Mouse (Mus musculus) C2C12 (cell line): ENCODE data around the gene Pmfbp1. TPM values are rescaled to one million over a fixed set of nuclear protein-coding genes. Genes with fewer than 3 reads are reported as not detected.
A peak's percentile ranks its signal among the peaks of the same experiment; 100 is the strongest.

ENCODE experiments used
- H3K27me3 ChIP-seq: one replicate; pipeline ENCODE4 v1.6.1; 2011; ENCODE audit not compliant: control insufficient read depth, insufficient read depth, insufficient read length
- H3K36me3 ChIP-seq: one replicate; pipeline ENCODE4 v1.6.1; 2011; ENCODE audit not compliant: control insufficient read depth, insufficient read depth
- H3K4me3 ChIP-seq: one replicate; pipeline ENCODE4 v1.5.1; 2011; ENCODE audit warnings: mild to moderate bottlenecking, control low read depth; ENCODE audit not compliant: poor library complexity, insufficient read depth, severe bottlenecking
- H3K79me2 ChIP-seq: one replicate; pipeline ENCODE4 v1.6.1; 2011; ENCODE audit not compliant: control insufficient read depth, insufficient read depth
- H3K79me3 ChIP-seq: one replicate; pipeline ENCODE4 v1.6.1; 2011; ENCODE audit warnings: low read depth, control low read depth
- H3ac ChIP-seq: one replicate; pipeline ENCODE3; 2011; ENCODE audit warnings: low read depth; ENCODE audit not compliant: control insufficient read depth, insufficient read length
- CEBPB ChIP-seq: IDR thresholded peaks from one replicate; pipeline ENCODE4 v1.6.1; 2011; ENCODE audit warnings: low read depth, mild to moderate bottlenecking, control low read depth, moderate library complexity
- CTCF ChIP-seq: IDR thresholded peaks from one replicate; pipeline ENCODE4 v1.5.1; 2011; ENCODE audit not compliant: control insufficient read depth, insufficient read depth, insufficient read length
- FOSL1 ChIP-seq: IDR thresholded peaks from one replicate; pipeline ENCODE4 v1.8.0; 2011; ENCODE audit warnings: mild to moderate bottlenecking, low read length; ENCODE audit not compliant: poor library complexity, insufficient read depth, severe bottlenecking
- MAX ChIP-seq: IDR thresholded peaks from one replicate; pipeline ENCODE4 v1.6.1; 2011; ENCODE audit warnings: mild to moderate bottlenecking, control low read depth
- MYOD1 ChIP-seq: IDR thresholded peaks from one replicate; pipeline ENCODE4 v1.6.1; 2011; ENCODE audit warnings: low read depth; ENCODE audit not compliant: control insufficient read depth, insufficient read length
- MYOG ChIP-seq: IDR thresholded peaks from one replicate; pipeline ENCODE4 v1.6.1; 2011; ENCODE audit not compliant: control insufficient read depth, insufficient read length; ENCODE audit errors: extremely low read depth
- USF1 ChIP-seq: IDR thresholded peaks from one replicate; pipeline ENCODE4 v1.6.1; 2011; ENCODE audit warnings: low read depth, mild to moderate bottlenecking, control low read depth, moderate library complexity
- polyA plus RNA-seq: library from polyadenylated mRNA; unstranded; fragments of >200 nt; fragmentation: generic; extraction: Trizol; gene quantifications from one replicate; pipeline ENCODE4 v1.2.1, GENCODE M21; 2012; ENCODE audit warnings: missing spikeins

Pmfbp1 gene
- polyA plus RNA-seq, 1 experiment, result not detected

DNA sequence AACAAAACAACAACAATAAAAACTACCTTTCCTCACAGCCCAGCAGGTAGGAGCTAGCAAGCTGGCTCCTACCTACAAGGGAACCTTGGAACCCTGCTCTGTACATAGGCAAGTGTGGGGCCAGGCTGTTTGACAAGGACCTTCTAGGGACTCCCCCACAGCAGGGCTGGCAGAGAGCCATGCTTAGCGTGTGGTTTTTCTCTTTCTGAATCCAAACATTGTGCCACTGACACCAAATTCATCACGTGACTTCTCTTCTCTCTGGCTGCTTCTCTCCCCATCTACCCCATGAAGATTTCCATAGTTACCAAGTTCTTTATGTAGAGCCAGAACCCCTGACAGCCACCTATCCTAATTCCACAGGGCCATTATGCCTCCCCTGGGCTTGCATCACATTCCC, 30.8 kb upstream of the Pmfbp1 start:
- TF ChIP-seq MYOD1 (no peak), CTCF (no peak), FOSL1 (no peak), MAX (no peak), MYOG (no peak), USF1 (peak; percentile 38)
- Histone ChIP-seq H3K79me2 (no peaks in the 10 kb centered on the region), H3K36me3 (no peaks in the 10 kb centered on the region), H3K27me3 (peaks cover 26% of the 10 kb centered on the region), H3ac (no peak overlapping the region), H3K79me3 (no peaks in the 10 kb centered on the region), H3K4me3 (no peak overlapping the region)

DNA sequence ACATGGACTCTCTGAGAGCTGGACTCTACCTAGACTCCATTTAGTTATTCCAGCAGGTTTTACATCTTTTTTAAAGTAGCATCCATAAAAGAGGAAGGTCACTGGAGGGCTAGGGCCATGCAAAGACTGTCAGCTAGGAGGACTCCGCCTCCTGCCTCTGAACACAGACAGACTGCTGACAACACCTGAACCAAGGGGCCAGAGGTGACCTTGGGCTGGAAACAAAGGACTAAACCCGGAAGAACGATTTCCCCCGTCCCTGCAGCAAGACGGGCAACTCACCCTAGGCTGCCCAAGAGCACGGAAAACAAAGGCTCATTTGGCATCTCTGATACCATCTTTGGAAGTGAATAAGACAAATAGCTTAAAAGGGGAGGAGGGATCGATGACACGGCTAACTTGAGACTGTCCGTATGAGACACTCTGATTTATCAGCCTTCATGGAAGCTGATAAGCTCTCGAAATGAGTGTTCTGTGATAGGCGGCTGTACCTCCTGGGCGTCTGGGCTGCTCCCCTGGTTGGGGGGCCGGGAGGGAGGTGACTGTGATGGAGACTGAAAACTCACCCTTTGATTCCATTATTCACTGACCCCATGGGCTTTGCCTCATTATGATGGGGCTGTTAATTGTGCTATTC, 30.0 kb upstream of the Pmfbp1 start:
- no peak overlapping the region for H3K4me3 ChIP-seq
- H3K79me2 ChIP-seq, result no peaks in the 10 kb centered on the region
- no peak for TF ChIP-seq CTCF
- TF ChIP-seq MYOG, result no peak
- no peak for TF ChIP-seq FOSL1
- H3K79me3 ChIP-seq, result no peaks in the 10 kb centered on the region
- peaks cover 27% of the 10 kb centered on the region for H3K27me3 ChIP-seq
- no peak overlapping the region for H3ac ChIP-seq
- no peaks in the 10 kb centered on the region for H3K36me3 ChIP-seq

DNA sequence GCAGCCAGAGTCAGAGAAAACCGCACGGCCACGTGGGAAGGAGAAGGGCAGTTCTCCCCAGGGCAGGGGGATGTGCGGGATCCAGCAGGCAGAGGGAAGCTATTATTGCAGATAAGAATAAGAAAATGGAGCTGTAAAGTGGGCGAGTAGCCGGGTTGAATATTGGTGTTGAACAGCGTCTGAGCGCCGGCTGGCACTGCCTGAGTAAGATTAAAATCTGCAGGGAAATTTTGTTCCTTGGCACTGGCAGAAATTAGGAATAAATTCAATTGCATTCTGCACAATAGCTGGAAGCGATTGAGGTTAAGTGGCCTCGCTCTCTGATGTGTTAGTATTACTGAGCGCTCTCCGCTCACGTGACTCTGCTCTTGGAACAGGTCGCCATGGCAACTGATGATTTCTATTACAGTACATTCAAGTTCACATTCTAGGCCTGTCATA, 29.4 kb upstream of the Pmfbp1 start:
- no peaks in the 10 kb centered on the region for H3K36me3 ChIP-seq
- no peaks in the 10 kb centered on the region for H3K79me2 ChIP-seq
- H3ac ChIP-seq, result no peak overlapping the region
- H3K79me3 ChIP-seq, result no peaks in the 10 kb centered on the region
- H3K4me3 ChIP-seq, result no peak overlapping the region
- H3K27me3 ChIP-seq, result peaks cover 25% of the 10 kb centered on the region
- TF ChIP-seq FOSL1, result no peak
- TF ChIP-seq USF1, result peak; percentile 42

DNA sequence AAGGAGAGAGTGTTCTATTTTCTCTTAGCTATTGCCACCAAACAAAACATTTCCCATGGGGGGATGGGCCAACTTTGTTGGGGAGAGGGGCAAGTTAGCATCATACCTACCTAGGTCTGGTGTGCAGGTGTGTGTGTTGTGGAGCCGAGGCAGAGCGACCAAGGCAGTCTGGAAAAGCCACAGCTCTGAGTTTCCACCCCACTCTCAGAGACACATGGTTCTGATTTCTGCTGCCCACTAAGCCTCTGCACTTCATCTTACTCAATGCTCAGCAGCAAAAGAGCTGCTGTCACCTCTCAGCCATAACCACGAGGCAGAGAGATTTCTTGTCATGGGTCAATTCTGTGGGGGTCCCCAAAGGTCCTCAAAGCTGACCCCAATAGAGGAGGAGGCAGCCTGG, 28.8 kb upstream of the Pmfbp1 start:
- Histone ChIP-seq H3K27me3 (peaks cover 24% of the 10 kb centered on the region), H3K79me2 (no peaks in the 10 kb centered on the region), H3ac (no peak overlapping the region), H3K4me3 (no peak overlapping the region), H3K36me3 (no peaks in the 10 kb centered on the region), H3K79me3 (no peaks in the 10 kb centered on the region)
- no peak for TF ChIP-seq USF1

DNA sequence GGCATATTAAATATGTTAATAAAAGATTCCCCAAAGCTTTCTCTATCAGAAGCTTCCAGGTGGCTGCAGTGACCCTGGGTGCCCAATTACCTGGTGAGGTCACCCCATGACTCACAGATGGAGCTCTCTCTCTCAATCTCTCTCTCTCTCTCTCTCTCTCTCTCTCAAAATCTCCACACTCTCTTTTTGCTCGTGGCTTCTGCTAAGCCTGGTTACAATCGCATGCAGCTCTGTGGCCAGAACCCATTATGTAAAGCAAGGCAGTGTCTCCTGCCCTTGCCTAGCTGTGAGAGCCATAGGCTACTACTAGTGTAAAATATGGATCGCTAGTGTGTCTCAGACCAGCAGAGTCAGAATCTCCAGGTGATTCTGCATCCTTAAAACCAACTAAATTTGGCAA, 28.1 kb upstream of the Pmfbp1 start:
- Histone ChIP-seq H3K36me3 (no peaks in the 10 kb centered on the region), H3K4me3 (no peak overlapping the region), H3K79me2 (no peaks in the 10 kb centered on the region), H3ac (no peak overlapping the region), H3K27me3 (peaks cover 19% of the 10 kb centered on the region), H3K79me3 (no peaks in the 10 kb centered on the region)
- TF ChIP-seq CEBPB (no peak), FOSL1 (no peak), MAX (no peak), CTCF (no peak), MYOG (no peak), MYOD1 (no peak), USF1 (no peak)

DNA sequence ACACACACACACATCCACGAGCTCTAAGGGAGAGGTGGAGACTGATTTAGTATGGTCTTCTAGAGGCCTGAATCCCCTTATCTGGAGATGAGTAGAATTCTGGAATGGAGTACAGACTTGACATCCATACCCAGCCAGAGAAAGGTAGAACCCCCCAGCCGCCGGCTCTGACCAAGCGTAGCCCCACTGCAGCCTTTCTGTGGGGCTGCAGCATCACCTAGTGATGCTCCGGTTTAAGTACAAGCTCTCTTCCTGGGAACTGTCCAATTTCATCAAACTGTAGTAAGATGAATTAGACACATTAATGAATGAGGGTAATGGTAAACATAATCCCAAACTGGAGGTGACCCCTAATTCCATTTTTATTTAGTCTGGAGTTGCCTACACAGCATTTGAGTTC, 26.3 kb upstream of the Pmfbp1 start:
- no peak for TF ChIP-seq MAX
- TF ChIP-seq USF1, result no peak
- TF ChIP-seq MYOG, result no peak
- no peak for TF ChIP-seq CTCF
- no peak for TF ChIP-seq CEBPB
- TF ChIP-seq MYOD1, result no peak
- TF ChIP-seq FOSL1, result no peak
- H3ac ChIP-seq, result no peak overlapping the region
- peaks cover 16% of the 10 kb centered on the region for H3K27me3 ChIP-seq
- no peaks in the 10 kb centered on the region for H3K36me3 ChIP-seq
- no peaks in the 10 kb centered on the region for H3K79me3 ChIP-seq
- H3K79me2 ChIP-seq, result no peaks in the 10 kb centered on the region
- H3K4me3 ChIP-seq, result no peak overlapping the region
